Mouse (Mus musculus) midbrain, embryonic 12.5 days (tissue): ENCODE results near the gene Uchl3. TPM values are rescaled to one million over a fixed set of nuclear protein-coding genes. Genes with fewer than 3 reads are reported as not detected.

Experiments used
- ATAC-seq: fragments of 200-750 bp; cut with Nextera tagmentation; 2 replicates; pipeline ENCODE4 v1.8.0; 2017; ENCODE audit warnings: low read depth, moderate TSS enrichment, moderate library complexity; ENCODE audit not compliant: low FRiP score
- H3K27ac ChIP-seq: fragments of 300-500 bp; sonication (generic); replicated peaks from 2 replicates; pipeline ENCODE4 v1.5.1; 2016; ENCODE audit warnings: mild to moderate bottlenecking
- H3K27me3 ChIP-seq: fragments of 300-500 bp; sonication (generic); 2 replicates; pipeline ENCODE4 v1.6.1; 2016; ENCODE audit warnings: mild to moderate bottlenecking
- H3K36me3 ChIP-seq: fragments of 300-500 bp; sonication (generic); 2 replicates; pipeline ENCODE4 v1.6.1; 2016
- H3K4me1 ChIP-seq: fragments of 300-500 bp; sonication (generic); 2 replicates; pipeline ENCODE4 v1.6.1; 2016
- H3K4me2 ChIP-seq: fragments of 300-500 bp; sonication (generic); replicated peaks from 2 replicates; pipeline ENCODE4 v1.6.1; 2016; ENCODE audit warnings: mild to moderate bottlenecking, moderate library complexity
- H3K4me3 ChIP-seq: fragments of 300-500 bp; sonication (generic); 2 replicates; pipeline ENCODE4 v1.5.1; 2016; ENCODE audit warnings: mild to moderate bottlenecking
- H3K9ac ChIP-seq: fragments of 300-500 bp; sonication (generic); replicated peaks from 2 replicates; pipeline ENCODE4 v1.6.1; 2016; ENCODE audit warnings: mild to moderate bottlenecking, moderate library complexity
- H3K9me3 ChIP-seq: fragments of 300-500 bp; sonication (generic); 2 replicates; pipeline ENCODE4 v1.6.1; 2016; ENCODE audit warnings: mild to moderate bottlenecking
- WGBS: fragments of 180-500 bp; shearing (Covaris S2); methylation state at CpG from one replicate; pipeline ENCODE4 v1.1.7; 2016; 5-methylcytosine and 5-hydroxymethylcytosine counted together
- polyA plus RNA-seq: library from polyadenylated mRNA; unstranded; fragments of >200 nt; fragmentation: Nextera tagmentation; extraction: Ambion mirVana; gene quantifications from 2 replicates; pipeline ENCODE4 v1.2.1, GENCODE M21; 2016

Uchl3 gene
- polyA plus RNA-seq, 1 experiment from 2014 or later = 154 TPM

DNA sequence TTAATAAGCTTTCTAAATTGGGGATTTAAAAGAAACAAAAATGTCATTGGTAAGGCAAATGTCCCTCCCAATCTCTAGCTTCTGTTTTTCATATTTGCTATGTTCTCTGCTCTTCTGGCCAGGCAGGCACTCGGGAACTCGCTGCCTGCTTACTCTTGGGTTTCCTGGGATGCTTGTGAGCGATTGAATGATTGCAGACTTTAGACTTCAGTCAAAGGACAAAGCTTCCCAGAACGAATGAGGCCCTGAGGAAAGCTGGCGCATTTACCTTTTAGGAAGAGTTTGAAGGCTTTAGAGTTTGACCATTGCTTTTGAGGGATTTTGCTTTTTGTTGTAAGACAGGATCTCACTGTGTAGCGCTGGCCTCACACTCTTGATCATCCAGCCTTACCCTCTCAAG, 33.9 kb downstream of the Uchl3 start:
- H3K9me3 ChIP-seq = no peaks in the 10 kb centered on the region

DNA sequence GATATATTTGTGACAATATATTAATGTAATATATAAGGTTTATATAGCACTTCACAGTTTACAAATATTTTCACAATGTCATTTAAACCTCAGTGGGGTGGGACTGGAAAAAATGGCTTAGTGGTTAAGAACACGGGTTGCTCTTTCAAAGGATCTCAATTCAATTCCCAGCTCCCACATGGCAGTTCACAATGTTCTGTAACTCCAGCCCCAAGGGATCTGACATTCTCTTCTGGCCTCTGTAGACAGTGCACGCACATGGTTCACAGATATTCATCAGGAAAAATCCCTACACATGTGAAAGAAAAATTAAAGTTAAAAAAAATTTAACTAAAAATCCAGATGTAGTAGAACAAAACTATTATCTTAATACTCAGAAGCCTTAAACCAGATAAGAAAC, 34.6 kb downstream of the Uchl3 start:
- peaks cover 11% of the 10 kb centered on the region; the same call in 1 of the 2 replicates for H3K36me3 ChIP-seq
- no peaks in the 10 kb centered on the region for H3K4me1 ChIP-seq
- no peaks in the 10 kb centered on the region for H3K9me3 ChIP-seq
- 77% methylated on average over 2 of the region's 2 CpGs for WGBS
- H3K4me3 ChIP-seq = no peak overlapping the region
- ATAC-seq = no peak
- H3K27me3 ChIP-seq = no peaks in the 10 kb centered on the region
- no peak overlapping the region for H3K9ac ChIP-seq
- H3K27ac ChIP-seq = no peak overlapping the region
- H3K4me2 ChIP-seq = no peak overlapping the region

More for the DNA sequence above, 33.9 kb downstream of the Uchl3 start:
- no peak for ATAC-seq
- Histone ChIP-seq H3K27me3 (no peaks in the 10 kb centered on the region), H3K27ac (no peak overlapping the region), H3K4me1 (no peaks in the 10 kb centered on the region), H3K4me3 (no peak overlapping the region), H3K9ac (no peak overlapping the region), H3K4me2 (no peak overlapping the region), H3K36me3 (peaks cover 8% of the 10 kb centered on the region; the same call in 1 of the 2 replicates)
- WGBS = 90% methylated on average over 6 of the region's 6 CpGs

DNA sequence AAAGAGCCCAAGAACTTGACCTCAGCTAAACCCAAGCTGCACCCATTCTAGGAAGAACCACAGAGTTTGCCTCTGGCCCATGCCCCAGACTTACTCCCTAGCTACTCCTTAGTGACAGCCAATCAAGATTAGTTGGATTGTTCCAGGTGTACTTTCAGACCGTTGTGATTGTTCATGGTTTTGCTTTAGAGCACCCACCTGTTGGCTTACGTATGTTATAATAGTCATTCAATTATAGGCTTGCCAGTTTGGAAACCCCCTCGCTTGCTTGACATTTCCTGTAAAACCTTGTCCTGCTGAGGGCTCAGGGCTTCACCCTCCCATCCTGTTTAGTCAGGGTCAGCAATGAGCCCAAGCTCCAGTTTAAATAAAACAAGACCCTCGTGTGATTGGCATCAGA, 50.7 kb downstream of the Uchl3 start:
- no peaks in the 10 kb centered on the region for H3K27me3 ChIP-seq
- H3K4me2 ChIP-seq = no peak overlapping the region
- WGBS = 80% methylated on average over 4 of the region's 4 CpGs
- no peaks in the 10 kb centered on the region for H3K36me3 ChIP-seq
- H3K9me3 ChIP-seq = no peaks in the 10 kb centered on the region
- no peak overlapping the region for H3K9ac ChIP-seq
- H3K4me1 ChIP-seq = no peaks in the 10 kb centered on the region
- H3K4me3 ChIP-seq = no peak overlapping the region
- no peak for ATAC-seq
- no peak overlapping the region for H3K27ac ChIP-seq

DNA sequence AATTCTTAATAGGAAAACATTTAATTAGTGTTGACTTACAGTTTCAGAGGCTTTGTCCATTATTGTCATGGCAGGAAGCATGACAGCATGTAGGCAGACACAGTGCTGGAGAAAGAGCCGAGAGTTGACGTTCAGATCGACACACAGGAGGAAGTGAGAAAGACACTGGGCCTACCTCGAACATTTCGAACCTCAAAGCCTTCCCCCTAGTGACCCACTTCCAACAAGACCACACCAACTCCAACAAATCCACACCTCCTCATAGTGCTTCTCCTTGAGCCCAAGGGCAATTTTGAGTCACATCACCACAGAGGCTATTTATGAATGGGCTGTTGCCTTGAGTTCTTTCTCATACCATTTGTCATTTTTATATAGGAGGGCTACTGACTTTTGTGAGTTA, 53.3 kb downstream of the Uchl3 start:
- 90% methylated on average over 5 of the region's 5 CpGs for WGBS
- Histone ChIP-seq H3K9ac (no peak overlapping the region), H3K4me2 (no peak overlapping the region), H3K27me3 (no peaks in the 10 kb centered on the region), H3K4me3 (no peak overlapping the region), H3K36me3 (no peaks in the 10 kb centered on the region), H3K4me1 (no peaks in the 10 kb centered on the region), H3K27ac (no peak overlapping the region), H3K9me3 (no peaks in the 10 kb centered on the region)
- ATAC-seq = no peak

DNA sequence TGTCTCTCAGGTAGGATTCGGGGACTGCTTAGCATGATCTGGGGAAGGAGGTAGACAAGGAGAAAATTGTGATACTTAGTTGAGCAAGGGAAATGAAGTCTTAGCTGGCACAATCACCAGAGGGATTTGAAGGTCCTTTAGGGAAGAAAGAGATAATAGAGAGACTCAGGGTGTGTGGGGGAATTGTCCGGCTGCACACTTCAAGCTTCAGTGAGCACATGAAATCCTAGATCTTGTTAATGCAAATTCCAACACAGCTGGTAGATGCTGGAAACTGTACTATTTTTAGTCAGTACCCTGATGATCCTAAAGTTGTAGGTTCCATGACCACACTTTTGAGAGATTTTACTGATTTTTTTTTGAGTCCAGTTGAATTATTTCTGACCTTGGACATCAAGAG, 60.6 kb downstream of the Uchl3 start:
- Histone ChIP-seq H3K4me1 (no peaks in the 10 kb centered on the region), H3K27ac (no peak overlapping the region), H3K9ac (no peak overlapping the region), H3K4me2 (no peak overlapping the region), H3K27me3 (no peaks in the 10 kb centered on the region), H3K4me3 (no peak overlapping the region), H3K9me3 (no peaks in the 10 kb centered on the region), H3K36me3 (no peaks in the 10 kb centered on the region)
- ATAC-seq = no peak
- 62% methylated on average over 2 of the region's 2 CpGs for WGBS

DNA sequence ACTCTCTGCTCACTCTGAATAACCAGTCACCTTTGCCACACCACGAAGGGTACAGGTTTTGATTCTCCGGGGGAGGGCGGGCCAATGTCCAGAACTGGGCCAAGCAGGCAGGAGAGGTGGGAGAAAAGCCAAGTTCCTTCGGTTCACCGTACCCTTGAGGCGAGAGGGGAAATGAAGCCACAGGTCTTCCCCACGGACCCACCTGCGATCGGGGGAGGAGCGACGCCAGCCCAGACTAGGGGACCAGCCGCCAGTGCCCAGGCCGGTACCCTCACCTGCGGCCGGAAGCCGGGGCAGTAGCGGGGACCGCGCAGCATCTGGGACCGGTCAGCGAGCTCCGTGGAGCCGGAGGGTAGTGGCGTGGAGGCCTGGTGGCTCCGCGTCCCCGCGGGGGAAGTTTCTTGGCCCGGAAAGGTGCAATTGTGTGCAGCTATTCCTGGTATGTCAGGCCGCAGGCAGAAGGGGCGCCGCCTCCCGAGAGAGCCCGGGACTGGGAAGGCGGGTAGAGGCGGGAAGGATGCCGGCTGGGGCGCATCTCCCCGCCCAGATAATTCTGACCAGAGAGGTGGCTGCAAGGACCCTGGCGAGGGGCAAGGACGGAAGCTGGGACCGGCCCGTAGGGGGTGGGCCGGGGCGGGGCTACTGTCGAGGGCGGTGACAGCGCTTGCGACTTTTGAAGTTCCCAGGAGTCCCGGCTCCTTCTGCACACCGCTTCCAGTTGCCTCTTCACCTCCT, 75.6 kb downstream of the Uchl3 start, which contains the start of the genes Gm9922 and Lmo7:
TSS of gene Gm9922 (minus strand) at position 578 of the 735 bp plus-strand sequence.
TSS of gene Lmo7 (plus strand) at position 721 of the 735 bp plus-strand sequence.
- peak within 1 kb of the TSS; percentile 99 for H3K4me2 ChIP-seq
- H3K36me3 ChIP-seq = no peaks in the 10 kb centered on the region
- H3K4me3 ChIP-seq = peak within 1 kb of the TSS; percentile 60
- H3K4me1 ChIP-seq = peaks cover 13% of the 10 kb centered on the region; the same call in 1 of the 2 replicates
- H3K9ac ChIP-seq = peak within 1 kb of the TSS; percentile 43
- under 1% methylated on average over 47 of the region's 51 CpGs for WGBS
- no peak within 1 kb of the TSS for H3K27ac ChIP-seq
- ATAC-seq = peak; percentile 84
- H3K27me3 ChIP-seq = peaks cover 46% of the 10 kb centered on the region
- no peaks in the 10 kb centered on the region for H3K9me3 ChIP-seq

DNA sequence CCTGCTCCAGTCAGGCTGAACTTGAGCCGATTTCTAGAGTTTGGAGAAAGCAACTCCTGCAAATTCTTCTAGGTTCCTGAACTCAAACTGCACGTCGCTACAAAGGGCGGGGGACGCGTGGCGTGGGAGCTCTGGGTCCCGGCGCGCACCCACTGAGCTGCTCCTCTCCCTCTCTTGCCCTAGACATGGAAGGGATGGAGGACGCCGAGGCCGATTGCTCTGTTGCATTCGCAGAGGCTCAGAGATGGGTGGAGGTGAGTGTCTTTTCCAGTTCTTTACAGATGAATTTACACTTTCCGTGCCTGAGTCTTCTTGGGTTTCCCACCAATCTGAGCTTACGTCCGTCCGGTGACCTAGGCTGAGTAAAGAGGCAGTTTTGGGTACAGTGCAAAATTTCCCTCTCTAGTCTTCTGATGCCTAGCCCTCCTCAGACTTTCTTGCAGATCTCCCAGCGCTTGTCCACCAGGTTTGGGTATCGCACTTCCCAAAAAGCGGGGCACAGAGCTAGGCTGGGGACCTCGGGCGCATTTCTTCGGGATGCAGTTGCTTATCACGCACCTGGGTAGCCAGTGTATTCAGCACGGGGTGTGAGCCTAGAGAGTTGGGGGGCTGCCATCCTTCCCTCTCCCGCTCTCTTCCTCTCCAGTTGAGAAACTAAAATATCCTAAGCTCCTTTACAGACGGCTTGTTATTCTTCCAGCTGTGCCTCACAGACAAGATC, 76.4 kb downstream of the Uchl3 start:
- peak; percentile 50 for ATAC-seq
- H3K27ac ChIP-seq = no peak overlapping the region
- under 1% methylated on average over 28 of the region's 28 CpGs for WGBS

DNA sequence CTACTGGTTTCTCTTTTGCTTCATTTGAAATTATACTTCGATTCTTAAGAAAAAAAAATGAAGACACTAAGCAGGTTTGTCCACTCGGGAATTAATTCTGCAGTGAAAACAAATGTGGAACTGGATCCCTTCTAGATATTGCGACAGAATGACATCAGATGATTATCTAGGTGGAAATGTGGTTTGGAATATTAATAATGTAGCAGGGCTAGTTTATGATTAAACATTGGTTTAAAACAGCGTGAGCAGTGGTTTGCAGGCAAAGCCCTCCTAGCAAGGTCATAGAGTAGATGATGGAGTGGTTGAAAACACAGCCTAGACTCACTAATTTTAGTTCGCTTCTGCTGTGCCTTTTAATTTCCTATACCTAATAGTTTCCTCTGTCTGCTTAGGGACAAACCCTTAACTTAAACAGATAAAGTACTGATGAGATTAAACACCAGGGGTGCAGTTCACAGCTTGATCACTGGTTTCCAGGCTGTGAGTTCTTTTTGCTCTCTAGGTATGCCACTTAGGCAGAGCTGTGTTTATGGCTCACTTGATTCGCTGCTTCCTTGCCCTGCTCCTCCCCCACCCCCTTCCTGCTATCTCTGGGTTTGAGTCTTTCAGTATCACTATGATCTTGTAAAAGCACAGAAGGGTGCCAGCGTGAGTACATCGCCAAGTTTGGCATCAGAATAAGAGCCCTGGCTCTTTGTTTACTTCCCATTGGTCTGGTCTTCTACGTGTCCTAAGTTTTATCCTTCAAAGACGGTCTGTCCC, 80.0 kb downstream of the Uchl3 start:
- Histone ChIP-seq H3K9ac (no peak overlapping the region), H3K9me3 (no peaks in the 10 kb centered on the region), H3K4me3 (no peak overlapping the region), H3K27me3 (peaks cover 33% of the 10 kb centered on the region), H3K4me1 (peaks cover 13% of the 10 kb centered on the region; the same call in 1 of the 2 replicates), H3K36me3 (no peaks in the 10 kb centered on the region), H3K27ac (no peak overlapping the region), H3K4me2 (no peak overlapping the region)
- 28% methylated on average over 10 of the region's 10 CpGs for WGBS
- ATAC-seq = no peak

More for the DNA sequence above, 76.4 kb downstream of the Uchl3 start:
- H3K36me3 ChIP-seq = no peaks in the 10 kb centered on the region
- H3K9ac ChIP-seq = peak overlapping the region; percentile 43; the same call in 1 of the 2 replicates
- no peaks in the 10 kb centered on the region for H3K9me3 ChIP-seq
- H3K4me1 ChIP-seq = peaks cover 13% of the 10 kb centered on the region; the same call in 1 of the 2 replicates
- peak overlapping the region; percentile 99 for H3K4me2 ChIP-seq
- peak overlapping the region; percentile 60 for H3K4me3 ChIP-seq
- H3K27me3 ChIP-seq = peaks cover 46% of the 10 kb centered on the region

DNA sequence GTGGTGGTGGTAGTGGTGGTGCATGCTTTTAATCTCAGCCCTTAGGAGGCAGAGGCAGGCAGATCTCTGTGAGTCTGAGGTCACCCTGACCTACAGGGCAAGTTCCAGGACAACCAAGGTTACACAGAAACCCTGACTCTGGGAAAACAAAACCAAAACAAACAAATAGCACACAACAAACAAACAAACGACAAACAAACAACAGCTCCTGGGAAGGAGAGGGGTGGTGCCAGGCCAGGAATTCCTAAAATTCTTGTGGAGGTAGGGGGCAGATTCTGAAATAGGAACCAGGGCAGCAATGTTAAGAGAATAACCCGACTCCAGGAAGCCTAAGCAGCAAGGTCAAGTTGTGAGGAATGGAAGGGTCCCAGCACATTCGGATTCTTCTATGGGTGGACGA, 83.7 kb downstream of the Uchl3 start:
- ATAC-seq = no peak
- 86% methylated on average over 4 of the region's 4 CpGs for WGBS

More for the DNA sequence above, 83.7 kb downstream of the Uchl3 start:
- Histone ChIP-seq H3K27ac (no peak overlapping the region), H3K27me3 (no peaks in the 10 kb centered on the region), H3K9ac (no peak overlapping the region), H3K4me2 (no peak overlapping the region), H3K4me3 (no peak overlapping the region), H3K9me3 (no peaks in the 10 kb centered on the region), H3K4me1 (no peaks in the 10 kb centered on the region), H3K36me3 (no peaks in the 10 kb centered on the region)
